ENCODE assay signal across 9 mouse cellular contexts in the genomic region with DNA sequence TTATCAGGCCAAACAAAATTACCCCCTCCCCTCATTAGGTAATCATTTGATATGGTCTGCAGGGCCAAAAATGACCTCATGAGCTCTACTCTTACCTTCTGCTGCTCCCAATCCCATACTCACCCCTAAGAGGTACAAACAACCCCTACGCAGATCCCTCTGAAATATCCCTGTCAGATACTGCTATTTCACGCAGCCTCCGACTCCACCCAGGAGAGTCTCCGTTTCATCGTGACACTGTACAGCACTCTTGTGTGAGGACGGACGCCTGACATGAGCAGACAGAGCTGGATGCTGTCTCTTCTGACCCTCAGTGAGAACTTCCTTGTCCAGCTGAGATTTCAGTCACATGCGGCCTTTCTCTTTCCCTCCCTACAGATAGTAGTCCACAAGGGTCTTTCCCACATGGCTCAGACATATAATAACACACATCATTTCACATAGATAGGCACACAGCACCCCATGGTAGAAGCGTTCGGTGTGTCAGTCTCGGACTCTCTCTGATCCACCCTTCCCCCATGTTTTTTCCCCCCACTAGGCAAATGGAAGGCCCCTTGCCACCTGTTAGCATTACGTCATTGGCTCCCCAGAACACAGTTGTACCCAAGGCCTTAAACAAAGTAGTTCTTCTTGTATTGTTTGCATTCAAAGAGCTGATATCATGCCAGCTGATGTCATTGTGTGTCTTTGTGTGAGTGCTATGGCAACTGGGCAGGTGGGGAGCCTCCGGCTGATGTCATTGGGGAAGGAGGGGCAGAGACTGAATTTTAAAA. TPM values are rescaled to one million over a fixed set of nuclear protein-coding genes. Genes with fewer than 3 reads are reported as not detected.
DNase-seq lines count a peak whose midpoint lies in the region.
"Had no signal": no experiment of that assay in that cellular context is flagged by ENCODE, and none has a peak within 500 bp of the region (broad histone marks: within the 10 kb centered on the region; RNA-seq: fewer than 3 reads in every experiment).

No protein-coding gene starts in this region.

- peak; percentile 79 for DNase-seq in heart, adult 11 months
- no peak for DNase-seq in heart, adult 18-20 months
- peak; percentile 32 for DNase-seq in thymus, postnatal 14 days
- no peak for DNase-seq in thymus, postnatal 4 days
- DNase-seq in layer of hippocampus, postnatal 36 days, result peak; percentile 14 to 22
- DNase-seq in telencephalon, adult 2 months (ENCODE audit: low read depth, low spot score), result peak; percentile 69
- DNase-seq in cerebellum, adult 11 months, result no peak
- no peak for DNase-seq in testis, postnatal 10 days (ENCODE audit: low spot score)
- DNase-seq: adrenal gland, postnatal 10 days had no signal

RNA-seq across cellular contexts. Expression of gene 1700056E22Rik, which starts 31.7 kb away (rescaled TPM):
- total RNA-seq in heart, adult 18-20 months (2021), result 1 to 10 TPM in 1 of 2 experiments, under 1 TPM in 1; 0.55 to 1.6 TPM
- not detected for total RNA-seq in layer of hippocampus, postnatal 36 days (2021)

RNA-seq across cellular contexts. Expression of gene Dusp10, which starts 52.7 kb away (rescaled TPM):
- total RNA-seq in heart, adult 18-20 months (2021), result 1 to 10 TPM; 3.6 to 5.0 TPM
- total RNA-seq in layer of hippocampus, postnatal 36 days (2021), result 1 to 10 TPM; 5.3 to 5.9 TPM

Comparison
In these comparisons a context has a peak if more than half of its experiments do, and no peak if none do; other contexts are left out.
1. DNase-seq: peak in heart, adult 11 months (single experiment), thymus, postnatal 14 days (single experiment), layer of hippocampus, postnatal 36 days (2 of 2) and telencephalon, adult 2 months (single experiment); none in heart, adult 18-20 months (0 of 2), thymus, postnatal 4 days (single experiment), cerebellum, adult 11 months (single experiment) and testis, postnatal 10 days (single experiment).